Mouse (Mus musculus) testis, adult 2 months (tissue): ENCODE measurements around the gene Rbfox1. TPM values are rescaled to one million over a fixed set of nuclear protein-coding genes. Genes with fewer than 3 reads are reported as not detected.

Experiments
- H3K27ac ChIP-seq: fragments of 200-500 bp; 2 replicates; pipeline ENCODE4 v1.5.1; 2012; ENCODE audit warnings: low read depth, low read length; ENCODE audit not compliant: control insufficient read depth, insufficient read depth
- H3K27me3 ChIP-seq: fragments of 200-500 bp; 2 replicates; pipeline ENCODE4 v1.6.1; 2012; ENCODE audit warnings: mild to moderate bottlenecking, low read length, moderate library complexity; ENCODE audit not compliant: control insufficient read depth, insufficient read depth
- H3K36me3 ChIP-seq: fragments of 200-500 bp; 2 replicates; pipeline ENCODE4 v1.6.1; 2012; ENCODE audit warnings: mild to moderate bottlenecking, low read length; ENCODE audit not compliant: control insufficient read depth, insufficient read depth
- H3K4me1 ChIP-seq: fragments of 200-500 bp; 2 replicates; pipeline ENCODE4 v1.6.1; 2012; ENCODE audit warnings: low read length; ENCODE audit not compliant: control insufficient read depth, insufficient read depth
- H3K4me3 ChIP-seq: fragments of 200-500 bp; 2 replicates; pipeline ENCODE4 v1.5.1; 2012; ENCODE audit warnings: low read depth, mild to moderate bottlenecking, low read length, moderate library complexity, mixed read lengths; ENCODE audit not compliant: control insufficient read depth
- CTCF ChIP-seq: fragments of 200-500 bp; IDR thresholded peaks from 2 replicates; pipeline ENCODE4 v1.5.1; 2012; ENCODE audit warnings: low read depth, mild to moderate bottlenecking, inconsistent platforms, low read length, moderate library complexity; ENCODE audit not compliant: control insufficient read depth, insufficient read depth, insufficient replicate concordance
- POLR2A ChIP-seq: fragments of 200-500 bp; IDR thresholded peaks from 2 replicates; pipeline ENCODE4 v1.6.1; 2012; ENCODE audit warnings: low read depth, mild to moderate bottlenecking, inconsistent platforms, low read length, moderate library complexity; ENCODE audit not compliant: control insufficient read depth
- polyA plus RNA-seq: library from polyadenylated mRNA; depleted of rRNA; stranded (reverse); fragments of >200 nt; gene quantifications from 2 replicates; pipeline ENCODE4 v1.2.3, GENCODE M21; 2012

Gene Rbfox1
- polyA plus RNA-seq, 1 experiment: 0.23 TPM

DNA sequence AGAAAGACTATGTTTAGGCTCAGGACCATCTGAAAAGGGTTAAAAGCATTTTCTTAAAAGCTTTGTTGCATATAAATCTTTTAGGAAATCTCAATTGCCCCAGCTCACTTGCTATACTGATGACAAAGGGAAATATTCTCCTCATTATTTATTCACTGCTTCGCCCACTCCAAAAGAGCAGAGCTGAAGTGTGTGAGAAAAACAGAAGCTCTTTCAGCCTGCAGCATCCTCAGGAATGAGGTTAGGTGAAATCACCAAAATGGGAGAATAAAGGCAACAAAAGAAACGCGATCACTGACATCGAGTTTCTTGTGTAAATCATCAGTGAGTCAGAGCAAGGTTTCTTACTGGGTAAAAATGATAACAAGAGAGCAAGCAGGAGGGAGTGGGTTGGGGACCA is 1469.0 kb downstream of the Rbfox1 start:
- Histone ChIP-seq H3K27ac (no peak overlapping the region), H3K4me3 (no peak overlapping the region), H3K36me3 (no peaks in the 10 kb centered on the region), H3K4me1 (no peaks in the 10 kb centered on the region), H3K27me3 (no peaks in the 10 kb centered on the region)
- TF ChIP-seq CTCF: no peak
- no peak for TF ChIP-seq POLR2A

DNA sequence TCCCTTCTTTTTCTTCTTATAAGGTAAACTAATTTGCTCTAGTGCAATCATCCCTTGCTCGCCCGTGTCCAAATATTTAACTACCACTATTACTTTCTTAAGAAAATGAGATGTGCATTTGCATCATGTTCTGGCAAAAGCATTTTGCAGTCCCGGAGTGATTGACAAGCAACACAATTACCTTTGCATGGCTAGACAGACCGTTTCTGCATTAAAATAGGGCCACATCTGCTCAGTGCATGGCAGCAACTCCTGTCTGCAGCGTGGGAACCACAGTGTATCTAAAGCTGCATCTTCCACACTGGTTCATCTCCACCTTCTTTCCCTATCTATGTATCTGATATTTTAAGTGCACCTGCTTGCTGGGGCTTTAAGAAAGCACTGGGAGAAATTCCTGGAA is 1473.9 kb downstream of the Rbfox1 start:
- no peaks in the 10 kb centered on the region for H3K4me1 ChIP-seq
- TF ChIP-seq CTCF (no peak), POLR2A (no peak)
- no peak overlapping the region for H3K27ac ChIP-seq
- no peaks in the 10 kb centered on the region for H3K36me3 ChIP-seq
- no peaks in the 10 kb centered on the region for H3K27me3 ChIP-seq
- no peak overlapping the region for H3K4me3 ChIP-seq

DNA sequence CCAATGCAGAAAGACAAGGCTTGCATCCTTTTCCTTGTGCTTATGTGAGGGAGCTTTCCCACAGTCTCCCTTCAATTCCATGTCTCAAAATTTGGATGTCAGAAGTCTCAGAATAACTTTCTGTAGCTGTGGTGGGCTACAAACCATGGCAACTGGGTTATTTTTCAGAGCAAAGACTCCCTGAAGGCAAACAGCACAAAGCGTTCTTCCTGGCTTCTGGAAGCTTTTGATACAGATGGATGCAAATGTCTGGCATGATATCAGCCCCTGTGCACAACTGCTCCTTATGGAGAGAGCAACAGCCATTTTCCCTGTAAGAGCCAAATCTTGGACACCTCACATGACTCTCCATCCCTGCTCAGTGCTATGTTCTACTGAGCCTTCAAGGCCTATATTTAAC is 1475.6 kb downstream of the Rbfox1 start:
- Histone ChIP-seq H3K4me3 (no peak overlapping the region), H3K36me3 (no peaks in the 10 kb centered on the region), H3K4me1 (no peaks in the 10 kb centered on the region), H3K27ac (no peak overlapping the region), H3K27me3 (no peaks in the 10 kb centered on the region)
- TF ChIP-seq CTCF (no peak), POLR2A (no peak)

DNA sequence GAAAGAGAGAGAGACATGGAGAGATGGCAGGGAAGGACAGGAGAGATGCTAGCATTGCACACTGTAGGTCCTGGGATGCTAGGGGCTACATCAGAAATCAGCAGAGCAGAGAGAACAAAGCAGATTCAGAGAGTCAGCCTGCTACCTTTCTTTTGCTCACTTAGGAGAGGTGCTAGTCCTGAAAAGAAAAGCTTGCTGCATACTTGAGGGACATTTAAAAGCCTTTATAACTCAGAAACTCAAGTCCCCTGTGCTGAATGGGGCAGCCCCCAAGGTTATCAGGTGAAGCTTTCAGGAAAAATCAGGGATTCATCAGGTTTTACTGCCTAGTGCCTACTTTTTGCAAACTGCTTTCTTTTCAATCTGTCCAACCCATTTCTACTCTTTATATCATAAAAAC is 1480.7 kb downstream of the Rbfox1 start:
- no peak overlapping the region for H3K27ac ChIP-seq
- no peaks in the 10 kb centered on the region for H3K4me1 ChIP-seq
- no peak for TF ChIP-seq CTCF
- no peak for TF ChIP-seq POLR2A
- H3K27me3 ChIP-seq: no peaks in the 10 kb centered on the region
- no peaks in the 10 kb centered on the region for H3K36me3 ChIP-seq
- no peak overlapping the region for H3K4me3 ChIP-seq

DNA sequence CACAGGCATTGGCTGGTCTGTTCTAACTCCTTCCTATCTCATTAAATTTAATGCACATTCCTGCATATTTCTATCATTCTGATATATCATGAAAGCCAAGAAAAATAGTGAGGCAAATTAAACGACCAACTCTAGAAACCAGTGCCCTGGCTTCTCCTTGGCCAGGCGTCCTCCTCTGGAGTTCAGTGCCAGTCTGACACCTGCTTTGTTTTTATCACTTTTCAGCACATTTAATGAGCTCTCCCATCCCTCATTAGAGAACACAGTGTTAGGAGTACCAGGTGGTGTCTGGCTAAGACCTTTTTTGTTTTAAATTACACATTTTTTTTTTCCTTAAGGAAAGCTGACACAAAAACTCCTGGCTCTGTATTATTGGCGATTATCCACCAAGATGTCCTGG is 1489.0 kb downstream of the Rbfox1 start:
- Histone ChIP-seq H3K4me1 (no peaks in the 10 kb centered on the region), H3K27ac (no peak overlapping the region), H3K4me3 (no peak overlapping the region), H3K27me3 (no peaks in the 10 kb centered on the region), H3K36me3 (no peaks in the 10 kb centered on the region)
- TF ChIP-seq POLR2A: no peak
- TF ChIP-seq CTCF: no peak

DNA sequence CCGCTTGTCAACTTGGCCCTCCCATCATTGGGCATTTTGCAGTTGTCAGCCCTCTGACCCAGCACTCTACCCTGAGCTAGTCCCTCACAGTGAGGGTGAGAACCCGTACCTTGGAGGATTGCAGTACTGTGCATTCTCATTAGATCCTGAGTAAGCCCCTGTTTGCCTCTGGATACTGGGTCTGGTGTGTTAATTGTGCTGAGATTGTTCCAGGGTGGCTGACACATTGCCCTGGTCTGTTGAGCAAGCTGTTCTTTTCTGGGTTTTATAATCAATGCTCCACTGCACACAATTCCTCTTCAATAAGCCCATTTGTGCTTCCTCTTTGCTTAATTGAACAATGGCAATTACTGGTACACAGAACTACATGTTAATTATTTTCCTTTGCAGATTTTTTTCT is 1489.5 kb downstream of the Rbfox1 start:
- H3K27me3 ChIP-seq: no peaks in the 10 kb centered on the region
- no peaks in the 10 kb centered on the region for H3K36me3 ChIP-seq
- no peaks in the 10 kb centered on the region for H3K4me1 ChIP-seq
- H3K27ac ChIP-seq: no peak overlapping the region
- no peak for TF ChIP-seq CTCF
- TF ChIP-seq POLR2A: no peak
- no peak overlapping the region for H3K4me3 ChIP-seq

DNA sequence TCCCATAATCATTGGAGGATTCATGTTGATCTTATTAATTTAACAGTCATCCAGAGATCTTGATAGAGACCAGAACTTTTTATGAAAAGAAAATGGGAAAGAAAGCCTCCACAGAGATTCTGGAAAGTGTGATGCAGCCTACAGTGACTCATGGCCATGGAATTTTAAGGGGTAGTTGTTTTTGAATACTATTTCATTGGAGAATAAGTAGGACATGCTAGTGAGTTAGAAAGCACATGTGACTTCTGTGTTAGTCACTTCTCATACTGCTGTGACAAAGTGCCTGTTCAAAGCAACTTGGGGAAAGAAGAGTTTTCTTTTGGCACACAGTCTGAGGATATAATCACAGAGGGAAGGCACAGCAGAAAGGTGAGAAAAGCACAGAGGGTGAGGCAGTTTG is 1510.9 kb downstream of the Rbfox1 start:
- no peak overlapping the region for H3K27ac ChIP-seq
- TF ChIP-seq CTCF (no peak), POLR2A (no peak)
- H3K4me3 ChIP-seq: no peak overlapping the region
- H3K36me3 ChIP-seq: no peaks in the 10 kb centered on the region
- H3K4me1 ChIP-seq: no peaks in the 10 kb centered on the region
- no peaks in the 10 kb centered on the region for H3K27me3 ChIP-seq

DNA sequence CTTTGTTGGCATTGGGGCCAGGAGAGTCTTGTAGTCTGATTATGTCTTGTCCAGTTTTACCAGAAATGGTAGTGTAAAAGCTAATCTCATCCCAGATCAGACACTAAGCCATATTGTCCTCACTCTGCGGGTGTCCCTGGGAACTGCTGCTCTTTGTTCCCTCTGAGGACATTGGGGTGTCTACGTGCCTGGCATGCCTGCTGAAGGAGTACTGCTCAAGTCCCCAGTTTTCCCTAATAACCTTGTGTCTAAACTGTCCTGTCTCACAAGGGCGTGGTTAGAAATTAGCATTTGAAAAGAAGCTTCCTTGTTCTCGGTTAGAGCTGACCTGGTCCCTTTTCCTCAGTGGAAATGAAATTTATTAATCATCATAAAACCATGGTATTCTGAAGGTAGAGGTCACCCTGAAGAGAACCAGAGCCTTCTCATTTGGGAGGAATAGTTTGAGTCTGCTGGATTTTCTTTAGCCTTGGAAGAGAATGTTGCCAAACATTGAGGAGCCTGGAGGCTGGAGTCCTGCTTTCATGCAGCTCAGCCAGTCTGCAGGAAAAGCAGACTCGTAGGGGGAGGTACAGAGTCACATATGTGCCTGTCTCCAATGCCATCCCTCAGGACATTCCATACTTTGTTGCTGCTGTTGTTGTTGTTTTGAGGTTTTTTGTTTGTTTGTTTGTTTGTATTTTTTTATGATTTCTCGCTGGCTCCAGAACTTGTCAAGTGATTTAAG is 1519.8 kb downstream of the Rbfox1 start:
- Histone ChIP-seq H3K4me3 (no peak overlapping the region), H3K27ac (no peak overlapping the region), H3K36me3 (no peaks in the 10 kb centered on the region), H3K27me3 (no peaks in the 10 kb centered on the region), H3K4me1 (no peaks in the 10 kb centered on the region)
- TF ChIP-seq CTCF (no peak), POLR2A (no peak)
